Mouse (Mus musculus): ENCODE measurements around the gene Rab31.
A peak's percentile ranks its signal among the peaks of the same experiment; 100 is the strongest.

Gene Rab31

GRCm38 (mm10) chr17:65782551-65783141 is 10.1 kb upstream of the Rab31 start, which contains the start of gene Ppp4r1:
Gene Ppp4r1, plus strand, starts transcription at chr17:65782573.
- peak; percentile 89 for DNase-seq

- DNase-seq: no peak
Measured at GRCm38 (mm10) chr17:65780970-65781369, 8.4 kb upstream of the Rab31 start.

- DNase-seq: no peak
Measured at GRCm38 (mm10) chr17:65777461-65777860, 4.9 kb upstream of the Rab31 start.

- no peak for DNase-seq
Measured at GRCm38 (mm10) chr17:65776228-65776627, 3.7 kb upstream of the Rab31 start.

- no peak for DNase-seq
Measured at GRCm38 (mm10) chr17:65774439-65774838, 1.9 kb upstream of the Rab31 start.

- no peak for DNase-seq
Measured at GRCm38 (mm10) chr17:65773617-65774016, 1.1 kb upstream of the Rab31 start.

GRCm38 (mm10) chr17:65770982-65771915 is 1.3 kb downstream of the Rab31 start:
- peak; percentile 27 for DNase-seq

GRCm38 (mm10) chr17:65768486-65768885 is 4.1 kb downstream of the Rab31 start:
- DNase-seq: peak; percentile 59

- no peak for DNase-seq
Measured at GRCm38 (mm10) chr17:65763221-65763620, 9.3 kb downstream of the Rab31 start.

- DNase-seq: peak; percentile 56
Measured at GRCm38 (mm10) chr17:65757150-65757549, 15.4 kb downstream of the Rab31 start.

GRCm38 (mm10) chr17:65755857-65756256 is 16.7 kb downstream of the Rab31 start:
- no peak for DNase-seq

- no peak for DNase-seq
Measured at GRCm38 (mm10) chr17:65753130-65753529, 19.4 kb downstream of the Rab31 start.

- peak; percentile 27 for DNase-seq
Measured at GRCm38 (mm10) chr17:65750301-65750700, 22.3 kb downstream of the Rab31 start.

GRCm38 (mm10) chr17:65749803-65750202 is 22.7 kb downstream of the Rab31 start:
- DNase-seq: no peak

- DNase-seq: no peak
Measured at GRCm38 (mm10) chr17:65748997-65749396, 23.6 kb downstream of the Rab31 start.

- DNase-seq: no peak
Measured at GRCm38 (mm10) chr17:65746314-65746713, 26.2 kb downstream of the Rab31 start.

GRCm38 (mm10) chr17:65743664-65744330 is 28.8 kb downstream of the Rab31 start:
- no peak for DNase-seq

- no peak for DNase-seq
Measured at GRCm38 (mm10) chr17:65742969-65743368, 29.6 kb downstream of the Rab31 start.

GRCm38 (mm10) chr17:65742245-65742905 is 30.2 kb downstream of the Rab31 start:
- no peak for DNase-seq

GRCm38 (mm10) chr17:65741565-65741964 is 31.0 kb downstream of the Rab31 start:
- DNase-seq: no peak

- DNase-seq: no peak
Measured at GRCm38 (mm10) chr17:65739874-65740725, 32.5 kb downstream of the Rab31 start.

GRCm38 (mm10) chr17:65737622-65738021 is 34.9 kb downstream of the Rab31 start:
- peak; percentile 52 for DNase-seq

Measured in lung, postnatal 10 days (tissue).